Mouse (Mus musculus): ENCODE results near the gene Rnf114. TPM values are rescaled to one million over a fixed set of nuclear protein-coding genes. Genes with fewer than 3 reads are reported as not detected.

Rnf114 gene
- total RNA-seq (2012; rRNA removed), result 39.2 and 50.4 TPM in 2 replicates
- 45.3 and 45.6 TPM in 2 replicates for total RNA-seq (2014; rRNA removed)
- polyA plus RNA-seq (2012; ENCODE audit: insufficient read length, low read depth), result 37.6 and 40.8 TPM in 2 replicates

- no peak for DNase-seq (ENCODE audit: extremely low read depth)
- Histone ChIP-seq H3K79me2 (replicated peaks; ENCODE audit: control insufficient read depth, extremely low read depth, insufficient read depth, poor library complexity, severe bottlenecking) (peaks cover 56% of the 10 kb centered on the region), H3K27ac (ENCODE audit: insufficient read depth, low read depth) (peak within 1 kb of the TSS; percentile 95), H3K36me3 (replicated peaks in 1 of 2; ENCODE audit: control insufficient read depth in 1 of 2, insufficient read depth in 1 of 2, low read length in 1 of 2) (peaks cover 16 to 32% of the 10 kb centered on the region in 2 experiments), H3K9ac (ENCODE audit: insufficient read depth, low read depth) (peak within 1 kb of the TSS; percentile 93), H3K4me1 (ENCODE audit: control insufficient read depth in 1 of 2, insufficient read depth in 2 of 2) (peaks cover 9 to 64% of the 10 kb centered on the region in 2 experiments), H3K4me3 (replicated peaks in 1 of 3; ENCODE audit: low read depth in 2 of 3, low read length in 2 of 3, poor library complexity in 1 of 3) (peak within 1 kb of the TSS; percentile 93 to 95 (median 95)), H3K4me2 (ENCODE audit: insufficient read depth, low read depth, poor library complexity, severe bottlenecking) (peak within 1 kb of the TSS; percentile 74), H3K9me3 (replicated peaks; ENCODE audit: low read length) (no peaks in the 10 kb centered on the region), H3K27me3 (replicated peaks) (no peaks in the 10 kb centered on the region)
- TF ChIP-seq MEF2A (IDR thresholded peaks at IDR 0.05; ENCODE audit: borderline replicate concordance, low read depth, low read length), result no peak
- in situ Hi-C loops (cut with MboI; ENCODE audit: low pct_ligation_motif_present, low pct_unique_long_range_greater_than_20kb, low sequenced_read_pairs), result no loop called here
- dilution Hi-C loops (cut with MboI; ENCODE audit: extremely low pct_ligation_motif_present, extremely low pct_unique_long_range_greater_than_20kb, low sequenced_read_pairs), result no loop called here
Observed at GRCm38 (mm10) chr2:167491757-167492708, at the start of gene Rnf114. Gene Rnf114 (plus strand): TSS chr2:167492645.

- dilution Hi-C loops (cut with MboI; ENCODE audit: extremely low pct_ligation_motif_present, extremely low pct_unique_long_range_greater_than_20kb, low sequenced_read_pairs) (no loop called here), in situ Hi-C loops (cut with MboI; ENCODE audit: low pct_ligation_motif_present, low pct_unique_long_range_greater_than_20kb, low sequenced_read_pairs) (no loop called here)
- H3K4me1 ChIP-seq (ENCODE audit: control insufficient read depth in 1 of 2, insufficient read depth in 2 of 2), result peaks cover 21 to 58% of the 10 kb centered on the region in 2 experiments
- H3K4me3 ChIP-seq (replicated peaks in 1 of 3; ENCODE audit: low read depth in 2 of 3, low read length in 2 of 3, poor library complexity in 1 of 3), result no peak overlapping the region
- no peak overlapping the region for H3K9ac ChIP-seq (ENCODE audit: insufficient read depth, low read depth)
- no peaks in the 10 kb centered on the region for H3K79me2 ChIP-seq (replicated peaks; ENCODE audit: control insufficient read depth, extremely low read depth, insufficient read depth, poor library complexity, severe bottlenecking)
- DNase-seq (ENCODE audit: extremely low read depth), result no peak
- H3K27me3 ChIP-seq (replicated peaks), result no peaks in the 10 kb centered on the region
- no peak overlapping the region for H3K27ac ChIP-seq (ENCODE audit: insufficient read depth, low read depth)
- H3K4me2 ChIP-seq (ENCODE audit: insufficient read depth, low read depth, poor library complexity, severe bottlenecking), result no peak overlapping the region
- TF ChIP-seq ZNF384 (IDR thresholded peaks at IDR 0.05; ENCODE audit: low read depth, low read length) (0 out of 2 replicates have a peak, but pooled peaks have one; percentile 17), ETS1 (conservative IDR thresholded peaks at IDR 0.05; ENCODE audit: low read depth, low read length) (no peak)
- H3K36me3 ChIP-seq (replicated peaks in 1 of 2; ENCODE audit: control insufficient read depth in 1 of 2, insufficient read depth in 1 of 2, low read length in 1 of 2), result peaks cover 63 to 84% of the 10 kb centered on the region in 2 experiments
- peaks cover 3% of the 10 kb centered on the region for H3K9me3 ChIP-seq (replicated peaks; ENCODE audit: low read length)
Observed at GRCm38 (mm10) chr2:167443411-167444193, 48.8 kb upstream of the Rnf114 start.

GRCm38 (mm10) chr2:167445911-167446780 lies 46.3 kb upstream of the Rnf114 start:
- DNase-seq (ENCODE audit: extremely low read depth), result peak; percentile 77
- peak overlapping the region; percentile 86 for H3K27ac ChIP-seq (ENCODE audit: insufficient read depth, low read depth)
- peak overlapping the region; percentile 46 for H3K9ac ChIP-seq (ENCODE audit: insufficient read depth, low read depth)
- H3K79me2 ChIP-seq (replicated peaks; ENCODE audit: control insufficient read depth, extremely low read depth, insufficient read depth, poor library complexity, severe bottlenecking), result no peaks in the 10 kb centered on the region
- dilution Hi-C loops (cut with MboI; ENCODE audit: extremely low pct_ligation_motif_present, extremely low pct_unique_long_range_greater_than_20kb, low sequenced_read_pairs) (no loop called here), in situ Hi-C loops (cut with MboI; ENCODE audit: low pct_ligation_motif_present, low pct_unique_long_range_greater_than_20kb, low sequenced_read_pairs) (no loop called here)
- peaks cover 21 to 52% of the 10 kb centered on the region in 2 experiments for H3K4me1 ChIP-seq (ENCODE audit: control insufficient read depth in 1 of 2, insufficient read depth in 2 of 2)
- H3K9me3 ChIP-seq (replicated peaks; ENCODE audit: low read length), result no peaks in the 10 kb centered on the region
- H3K4me3 ChIP-seq (replicated peaks in 1 of 3; ENCODE audit: low read depth in 2 of 3, low read length in 2 of 3, poor library complexity in 1 of 3), result no peak overlapping the region
- H3K36me3 ChIP-seq (replicated peaks in 1 of 2; ENCODE audit: control insufficient read depth in 1 of 2, insufficient read depth in 1 of 2, low read length in 1 of 2), result peaks cover 67 to 85% of the 10 kb centered on the region in 2 experiments
- peak overlapping the region; percentile 25 for H3K4me2 ChIP-seq (ENCODE audit: insufficient read depth, low read depth, poor library complexity, severe bottlenecking)
- H3K27me3 ChIP-seq (replicated peaks), result no peaks in the 10 kb centered on the region
- TF ChIP-seq MEF2A (IDR thresholded peaks at IDR 0.05; ENCODE audit: borderline replicate concordance, low read depth, low read length) (peak; percentile 20; the same call in 1 of the 2 replicates), MAFK (IDR thresholded peaks at IDR 0.05; ENCODE audit: insufficient replicate concordance, low read length) (no peak), ZNF384 (IDR thresholded peaks at IDR 0.05; ENCODE audit: low read depth, low read length) (no peak), TCF12 (IDR thresholded peaks at IDR 0.05; ENCODE audit: low read depth, low read length) (peak; percentile 46), ETS1 (conservative IDR thresholded peaks at IDR 0.05; ENCODE audit: low read depth, low read length) (peak; percentile 80), MXI1 (IDR thresholded peaks at IDR 0.05; ENCODE audit: low read depth, low read length) (peak; percentile 87; the same call in 1 of the 2 replicates), BHLHE40 (IDR thresholded peaks at IDR 0.05; ENCODE audit: low read depth, low read length) (peak; percentile 79), NRF1 (IDR thresholded peaks at IDR 0.05; ENCODE audit: low read depth, low read length) (peak; percentile 40; the same call in 1 of the 2 replicates), TBP (conservative IDR thresholded peaks at IDR 0.05; ENCODE audit: low read depth, low read length) (no peak), HCFC1 (IDR thresholded peaks at IDR 0.05; ENCODE audit: low read depth, low read length) (peak; percentile 36; the same call in 1 of the 2 replicates), MAX (IDR thresholded peaks at IDR 0.05; ENCODE audit: low read length) (peak; percentile 89), ZMIZ1 (IDR thresholded peaks at IDR 0.05; ENCODE audit: low read depth, low read length) (0 out of 2 replicates have a peak, but pooled peaks have one; percentile 33), MYC (IDR thresholded peaks at IDR 0.05; ENCODE audit: low read depth, low read length) (peak; percentile 96; the same call in 1 of the 2 replicates), POLR2A (IDR thresholded peaks at IDR 0.05; ENCODE audit: low read depth, low read length) (no peak), ELF1 (IDR thresholded peaks at IDR 0.05; ENCODE audit: low read depth, low read length) (0 out of 2 replicates have a peak, but pooled peaks have one; percentile 38), IRF4 (IDR thresholded peaks at IDR 0.05; ENCODE audit: low read depth, low read length) (no peak), USF2 (conservative IDR thresholded peaks at IDR 0.05; ENCODE audit: low read depth, low read length) (no peak)
